Mouse (Mus musculus) embryonic facial prominence, embryonic 14.5 days (tissue): ENCODE measurements around the gene Col23a1. TPM values are rescaled to one million over a fixed set of nuclear protein-coding genes. Genes with fewer than 3 reads are reported as not detected.

Experiments used
- ATAC-seq: fragments of 200-750 bp; cut with Nextera tagmentation; 2 replicates; pipeline ENCODE4 v1.8.0; 2017; ENCODE audit warnings: low read depth, moderate number of reproducible peaks, moderate TSS enrichment
- DNase-seq: peaks from one replicate; pipeline ENCODE4 v3.0.0-alpha.2; 2015; ENCODE audit warnings: low spot score
- H3K27ac ChIP-seq: fragments of 300-500 bp; sonication (generic); replicated peaks from 2 replicates; pipeline ENCODE4 v1.5.1; 2014; ENCODE audit warnings: low read depth, mild to moderate bottlenecking, low read length, moderate library complexity
- H3K27me3 ChIP-seq: fragments of 300-500 bp; sonication (generic); replicated peaks from 2 replicates; pipeline ENCODE4 v1.6.1; 2014; ENCODE audit warnings: low read length; ENCODE audit not compliant: control insufficient read depth, insufficient read depth
- H3K36me3 ChIP-seq: fragments of 300-500 bp; sonication (generic); 2 replicates; pipeline ENCODE4 v1.6.1; 2014; ENCODE audit warnings: low read length, mixed read lengths; ENCODE audit not compliant: control insufficient read depth, insufficient read depth
- H3K4me1 ChIP-seq: fragments of 300-500 bp; sonication (generic); 2 replicates; pipeline ENCODE4 v1.6.1; 2014; ENCODE audit warnings: antibody characterized with exemption, low read length; ENCODE audit not compliant: control insufficient read depth, insufficient read depth
- H3K4me2 ChIP-seq: fragments of 300-500 bp; sonication (generic); 2 replicates; pipeline ENCODE4 v1.6.1; 2014; ENCODE audit warnings: low read depth, mild to moderate bottlenecking, low read length, moderate library complexity, mixed read lengths
- H3K4me3 ChIP-seq: fragments of 300-500 bp; sonication (generic); 2 replicates; pipeline ENCODE4 v1.5.1; 2014; ENCODE audit warnings: low read depth, mild to moderate bottlenecking, low read length
- H3K9ac ChIP-seq: fragments of 300-500 bp; sonication (generic); 2 replicates; pipeline ENCODE4 v1.6.1; 2014; ENCODE audit warnings: low read depth, mild to moderate bottlenecking, low read length, moderate library complexity, mixed read lengths
- H3K9me3 ChIP-seq: fragments of 300-500 bp; sonication (generic); 2 replicates; pipeline ENCODE4 v1.6.1; 2016; ENCODE audit warnings: low read length; ENCODE audit not compliant: control insufficient read depth
- WGBS: fragments of 180-500 bp; shearing (Covaris S2); extraction: QIAGEN DNeasy Blood & Tissue Kit; methylation state at CpG from one replicate; pipeline ENCODE4 v1.1.7; 2014; 5-methylcytosine and 5-hydroxymethylcytosine counted together
- polyA plus RNA-seq: library from polyadenylated mRNA; unstranded; fragments of >200 nt; fragmentation: Nextera tagmentation; extraction: Ambion mirVana; gene quantifications from 2 replicates; pipeline ENCODE4 v1.2.1, GENCODE M21; 2014

Col23a1 gene
- polyA plus RNA-seq, 1 experiment from 2014 or later: 20.2 TPM

GRCm38 (mm10) chr11:51442599-51442998 lies 152.9 kb downstream of the Col23a1 start:
- ATAC-seq (0 out of 2 replicates have a peak, but pooled peaks have one; percentile 30), DNase-seq (no peak)
- Histone ChIP-seq H3K9me3 (no peaks in the 10 kb centered on the region), H3K27ac (no peak overlapping the region), H3K4me3 (no peak overlapping the region), H3K9ac (no peak overlapping the region), H3K36me3 (no peaks in the 10 kb centered on the region), H3K4me2 (no peak overlapping the region), H3K4me1 (no peaks in the 10 kb centered on the region), H3K27me3 (no peaks in the 10 kb centered on the region)
- WGBS: 67% methylated on average over 8 of the region's 8 CpGs

GRCm38 (mm10) chr11:51443818-51444217 lies 154.1 kb downstream of the Col23a1 start:
- Histone ChIP-seq H3K36me3 (no peaks in the 10 kb centered on the region), H3K4me1 (no peaks in the 10 kb centered on the region), H3K4me2 (no peak overlapping the region), H3K4me3 (no peak overlapping the region), H3K27me3 (no peaks in the 10 kb centered on the region), H3K9ac (no peak overlapping the region), H3K9me3 (no peaks in the 10 kb centered on the region), H3K27ac (no peak overlapping the region)
- no peak for ATAC-seq
- 71% methylated on average over 2 of the region's 2 CpGs for WGBS
- no peak for DNase-seq

- H3K4me1 ChIP-seq: no peaks in the 10 kb centered on the region
- DNase-seq: no peak
- WGBS: 80% methylated on average over 7 of the region's 7 CpGs
- H3K27me3 ChIP-seq: no peaks in the 10 kb centered on the region
- no peak overlapping the region for H3K9ac ChIP-seq
- H3K4me2 ChIP-seq: no peak overlapping the region
- H3K36me3 ChIP-seq: no peaks in the 10 kb centered on the region
- no peak overlapping the region for H3K4me3 ChIP-seq
- peak; percentile 33; the same call in 1 of the 2 replicates for ATAC-seq
- no peak overlapping the region for H3K27ac ChIP-seq
- H3K9me3 ChIP-seq: no peaks in the 10 kb centered on the region
Measured at GRCm38 (mm10) chr11:51444649-51445048, 154.9 kb downstream of the Col23a1 start.

GRCm38 (mm10) chr11:51446711-51447425 lies 157.1 kb downstream of the Col23a1 start:
- Histone ChIP-seq H3K9me3 (no peaks in the 10 kb centered on the region), H3K4me2 (no peak overlapping the region), H3K4me3 (no peak overlapping the region), H3K9ac (no peak overlapping the region), H3K4me1 (0 out of 2 replicates have a peak, but pooled peaks cover 9% of the 10 kb centered on the region), H3K36me3 (no peaks in the 10 kb centered on the region), H3K27ac (no peak overlapping the region), H3K27me3 (no peaks in the 10 kb centered on the region)
- DNase-seq (peak; percentile 62), ATAC-seq (no peak)
- 37% methylated on average over 6 of the region's 6 CpGs for WGBS

- Histone ChIP-seq H3K36me3 (no peaks in the 10 kb centered on the region), H3K4me3 (no peak overlapping the region), H3K4me2 (no peak overlapping the region), H3K27me3 (no peaks in the 10 kb centered on the region), H3K9ac (no peak overlapping the region), H3K4me1 (peaks cover 16% of the 10 kb centered on the region; the same call in 1 of the 2 replicates), H3K27ac (no peak overlapping the region), H3K9me3 (no peaks in the 10 kb centered on the region)
- DNase-seq: no peak
- ATAC-seq: no peak
- WGBS: 82% methylated on average over 4 of the region's 4 CpGs
Measured at GRCm38 (mm10) chr11:51448256-51448655, 158.5 kb downstream of the Col23a1 start.

GRCm38 (mm10) chr11:51448680-51449079 lies 159.0 kb downstream of the Col23a1 start:
- Histone ChIP-seq H3K9ac (no peak overlapping the region), H3K4me3 (no peak overlapping the region), H3K9me3 (no peaks in the 10 kb centered on the region), H3K36me3 (no peaks in the 10 kb centered on the region), H3K4me1 (peaks cover 16% of the 10 kb centered on the region; the same call in 1 of the 2 replicates), H3K4me2 (no peak overlapping the region), H3K27me3 (no peaks in the 10 kb centered on the region), H3K27ac (no peak overlapping the region)
- DNase-seq (peak; percentile 57), ATAC-seq (0 out of 2 replicates have a peak, but pooled peaks have one; percentile 4)
- WGBS: 39% methylated on average over 4 of the region's 4 CpGs

- Histone ChIP-seq H3K4me2 (no peak overlapping the region), H3K9me3 (no peaks in the 10 kb centered on the region), H3K27ac (no peak overlapping the region), H3K4me1 (peaks cover 16% of the 10 kb centered on the region; the same call in 1 of the 2 replicates), H3K4me3 (no peak overlapping the region), H3K9ac (no peak overlapping the region), H3K27me3 (no peaks in the 10 kb centered on the region), H3K36me3 (no peaks in the 10 kb centered on the region)
- WGBS: 84% methylated on average over 7 of the region's 7 CpGs
- DNase-seq (no peak), ATAC-seq (no peak)
Measured at GRCm38 (mm10) chr11:51449881-51450280, 160.2 kb downstream of the Col23a1 start.

- Histone ChIP-seq H3K36me3 (no peaks in the 10 kb centered on the region), H3K4me3 (no peak overlapping the region), H3K27me3 (no peaks in the 10 kb centered on the region), H3K4me1 (peaks cover 16% of the 10 kb centered on the region; the same call in 1 of the 2 replicates), H3K9ac (no peak overlapping the region), H3K9me3 (no peaks in the 10 kb centered on the region), H3K27ac (no peak overlapping the region), H3K4me2 (no peak overlapping the region)
- ATAC-seq: no peak
- DNase-seq: no peak
- WGBS: 70% methylated on average over 5 of the region's 5 CpGs
Measured at GRCm38 (mm10) chr11:51451281-51451680, 161.6 kb downstream of the Col23a1 start.

GRCm38 (mm10) chr11:51451925-51452324 lies 162.2 kb downstream of the Col23a1 start:
- Histone ChIP-seq H3K4me1 (peaks cover 16% of the 10 kb centered on the region; the same call in 1 of the 2 replicates), H3K9ac (no peak overlapping the region), H3K27me3 (no peaks in the 10 kb centered on the region), H3K4me3 (no peak overlapping the region), H3K27ac (no peak overlapping the region), H3K4me2 (no peak overlapping the region), H3K36me3 (no peaks in the 10 kb centered on the region), H3K9me3 (no peaks in the 10 kb centered on the region)
- ATAC-seq (no peak), DNase-seq (no peak)
- WGBS: 37% methylated on average over 7 of the region's 7 CpGs
